Mouse (Mus musculus) MEL (cell line): ENCODE measurements around the gene Slc9b2. TPM values are rescaled to one million over a fixed set of nuclear protein-coding genes. Genes with fewer than 3 reads are reported as not detected.

Experiments
- DNase-seq: peaks from one replicate; pipeline ENCODE4 v3.0.0; 2011; ENCODE audit warnings: low read depth, low spot score
- H3K27ac ChIP-seq: 2 replicates; pipeline ENCODE4 v1.5.1; 2012; ENCODE audit warnings: low read depth, mild to moderate bottlenecking, control low read depth, low read length, moderate library complexity; ENCODE audit not compliant: control insufficient read depth
- H3K27me3 ChIP-seq, 2 experiments: fragments of 150-350 bp in 1 of 2; sonication (generic) in 1 of 2; 2 replicates each; pipeline ENCODE4 v1.6.1; 2012; ENCODE audit warnings: low read length in 2 of 2, mild to moderate bottlenecking in 2 of 2, improper control_type of control experiment in 1 of 2, moderate library complexity in 1 of 2; ENCODE audit not compliant: insufficient read depth in 2 of 2, control insufficient read depth in 1 of 2
- H3K36me3 ChIP-seq, 2 experiments: 2 replicates each; pipeline ENCODE4 v1.6.1; 2012 to 2014; ENCODE audit warnings: low read length in 2 of 2, improper control_type of control experiment in 1 of 2, inconsistent platforms in 1 of 2, mild to moderate bottlenecking in 1 of 2; ENCODE audit not compliant: insufficient read depth in 2 of 2, control insufficient read depth in 1 of 2
- H3K4me1 ChIP-seq, 2 experiments: fragments of 150-350 bp in 1 of 2; sonication (generic) in 1 of 2; 2 replicates each; pipeline ENCODE4 v1.6.1; 2012; ENCODE audit warnings: low read length in 2 of 2, improper control_type of control experiment in 1 of 2, mild to moderate bottlenecking in 1 of 2; ENCODE audit not compliant: insufficient read depth in 2 of 2, control insufficient read depth in 1 of 2
- H3K4me3 ChIP-seq, 2 experiments: fragments of 150-350 bp in 1 of 2; sonication (generic) in 1 of 2; 2 replicates each; pipeline ENCODE4 v1.5.1; 2012; ENCODE audit warnings: low read depth in 2 of 2, low read length in 2 of 2, mild to moderate bottlenecking in 2 of 2, moderate library complexity in 2 of 2, control low read depth in 1 of 2, improper control_type of control experiment in 1 of 2; ENCODE audit not compliant: control insufficient read depth in 1 of 2, insufficient read depth in 1 of 2
- H3K79me2 ChIP-seq: 2 replicates; pipeline ENCODE4 v1.6.1; 2012; ENCODE audit warnings: mild to moderate bottlenecking, low read length, moderate library complexity; ENCODE audit not compliant: control insufficient read depth, poor library complexity, insufficient read depth
- H3K9ac ChIP-seq: 2 replicates; pipeline ENCODE4 v1.6.1; 2012; ENCODE audit warnings: low read depth, mild to moderate bottlenecking, control low read depth, low read length, moderate library complexity; ENCODE audit not compliant: control insufficient read depth, poor library complexity, severe bottlenecking
- H3K9me3 ChIP-seq: fragments of 150-350 bp; sonication (generic); replicated peaks from 2 replicates; pipeline ENCODE4 v1.6.1; 2012; ENCODE audit warnings: mild to moderate bottlenecking, low read length, improper control_type of control experiment, moderate library complexity; ENCODE audit not compliant: insufficient read depth
- BHLHE40 ChIP-seq: IDR thresholded peaks from 2 replicates; pipeline ENCODE4 v1.6.1; 2012; ENCODE audit warnings: low read depth, mild to moderate bottlenecking, inconsistent platforms, low read length, improper control_type of control experiment, borderline replicate concordance
- CHD1 ChIP-seq: IDR thresholded peaks from 2 replicates; pipeline ENCODE4 v1.6.1; 2012; ENCODE audit warnings: low read depth, mild to moderate bottlenecking, inconsistent platforms, low read length, improper control_type of control experiment
- CHD2 ChIP-seq: IDR thresholded peaks from 2 replicates; pipeline ENCODE4 v1.6.1; 2011; ENCODE audit warnings: low read length, improper control_type of control experiment
- CTCF ChIP-seq, 3 experiments: IDR thresholded peaks in 2 of 3; conservative IDR thresholded peaks in 1 of 3; 2 replicates each; pipeline ENCODE4 v1.5.1; 2011 to 2012; ENCODE audit warnings: low read length in 3 of 3, low read depth in 2 of 3, mild to moderate bottlenecking in 2 of 3, improper control_type of control experiment in 1 of 3, inconsistent platforms in 1 of 3, mixed read lengths in 1 of 3, moderate library complexity in 1 of 3; ENCODE audit not compliant: control insufficient read depth in 1 of 3, insufficient read depth in 1 of 3, poor library complexity in 1 of 3, severe bottlenecking in 1 of 3
- E2F4 ChIP-seq: IDR thresholded peaks from 2 replicates; pipeline ENCODE4 v1.6.1; 2011; ENCODE audit warnings: low read depth, low read length, improper control_type of control experiment, borderline replicate concordance
- ETS1 ChIP-seq: IDR thresholded peaks from 2 replicates; pipeline ENCODE4 v1.6.1; 2012; ENCODE audit warnings: low read depth, mild to moderate bottlenecking, inconsistent platforms, low read length, improper control_type of control experiment, moderate library complexity
- KAT2A ChIP-seq: conservative IDR thresholded peaks from 2 replicates; pipeline ENCODE4 v1.6.1; 2012; ENCODE audit warnings: low read depth, low read length, improper control_type of control experiment, inconsistent platforms
- MAFK ChIP-seq: IDR thresholded peaks from 2 replicates; pipeline ENCODE4 v1.6.1; 2011; ENCODE audit warnings: low read depth, mild to moderate bottlenecking, low read length, improper control_type of control experiment, borderline replicate concordance
- MAX ChIP-seq: IDR thresholded peaks from 2 replicates; pipeline ENCODE4 v1.6.1; 2011; ENCODE audit warnings: low read length, improper control_type of control experiment
- MXI1 ChIP-seq: IDR thresholded peaks from 2 replicates; pipeline ENCODE4 v1.6.1; 2011; ENCODE audit warnings: mild to moderate bottlenecking, low read depth, low read length, improper control_type of control experiment
- NELFE ChIP-seq: IDR thresholded peaks from 2 replicates; pipeline ENCODE4 v1.6.1; 2011; ENCODE audit warnings: low read depth, low read length, improper control_type of control experiment
- POLR2AphosphoS2 ChIP-seq: IDR thresholded peaks from 2 replicates; pipeline ENCODE4 v1.6.1; 2011; ENCODE audit warnings: low read length, improper control_type of control experiment
- RAD21 ChIP-seq: IDR thresholded peaks from 2 replicates; pipeline ENCODE4 v1.6.1; 2011; ENCODE audit warnings: mild to moderate bottlenecking, low read depth, low read length, improper control_type of control experiment
- SIN3A ChIP-seq: IDR thresholded peaks from 2 replicates; pipeline ENCODE4 v1.6.1; 2012; ENCODE audit warnings: low read length, improper control_type of control experiment, inconsistent platforms
- SMC3 ChIP-seq: IDR thresholded peaks from 2 replicates; pipeline ENCODE4 v1.6.1; 2011; ENCODE audit warnings: low read depth, low read length, improper control_type of control experiment
- TAL1 ChIP-seq: IDR thresholded peaks from 2 replicates; pipeline ENCODE4 v1.6.1; 2012; ENCODE audit warnings: mild to moderate bottlenecking, inconsistent platforms, low read length, moderate library complexity, mixed read lengths
- TCF12 ChIP-seq: IDR thresholded peaks from 2 replicates; pipeline ENCODE4 v1.6.1; 2014; ENCODE audit warnings: low read depth, mild to moderate bottlenecking, inconsistent platforms, low read length, improper control_type of control experiment, moderate library complexity
- UBTF ChIP-seq: IDR thresholded peaks from 2 replicates; pipeline ENCODE4 v1.6.1; 2012; ENCODE audit warnings: low read depth, mild to moderate bottlenecking, inconsistent platforms, low read length, improper control_type of control experiment, moderate library complexity, borderline replicate concordance; ENCODE audit not compliant: insufficient read depth
- USF1 ChIP-seq: IDR thresholded peaks from 2 replicates; pipeline ENCODE4 v1.6.1; 2014; ENCODE audit warnings: low read depth, mild to moderate bottlenecking, inconsistent platforms, low read length, improper control_type of control experiment, moderate library complexity
- USF2 ChIP-seq, 2 experiments: IDR thresholded peaks; 2 replicates each; pipeline ENCODE4 v1.6.1; 2011 to 2012; ENCODE audit warnings: improper control_type of control experiment in 2 of 2, low read length in 2 of 2, borderline replicate concordance in 1 of 2, inconsistent platforms in 1 of 2, low read depth in 1 of 2, mild to moderate bottlenecking in 1 of 2; ENCODE audit not compliant: insufficient read depth in 1 of 2
- ZC3H11A ChIP-seq: IDR thresholded peaks from 2 replicates; pipeline ENCODE4 v1.6.1; 2012; ENCODE audit warnings: low read depth, mild to moderate bottlenecking, inconsistent platforms, low read length, improper control_type of control experiment
- ZMIZ1 ChIP-seq: IDR thresholded peaks from 2 replicates; pipeline ENCODE4 v1.6.1; 2012; ENCODE audit warnings: low read depth, mild to moderate bottlenecking, inconsistent platforms, low read length, improper control_type of control experiment, moderate library complexity
- polyA plus RNA-seq, 2 experiments: library from polyadenylated mRNA; stranded (reverse) in 1 of 2; unstranded in 1 of 2; fragments of >175 nt in 1 of 2; fragments of >200 nt in 1 of 2; gene quantifications; 2 replicates each; pipeline versions ENCODE4 v1.2.1 to v1.2.4; 2012; ENCODE audit warnings: low replicate concordance in 2 of 2, low read depth in 1 of 2; ENCODE audit not compliant: insufficient read length in 2 of 2, insufficient read depth in 1 of 2, missing spikeins in 1 of 2
- total RNA-seq: library from RNA; depleted of rRNA; stranded (reverse); fragments of 300-350 nt; gene quantifications from 2 replicates; pipeline ENCODE4 v1.2.3, GENCODE M21; 2012

Slc9b2 gene
- total and polyA plus RNA-seq, 3 experiments = 1.0 to 1.3 TPM; not detected in 1

GRCm38 (mm10) chr3:135280669-135281415, 26.7 kb upstream of the Slc9b2 start, which contains the start of gene Bdh2:
Gene Bdh2, plus strand, starts transcription at chr3:135281221.
- no peaks in the 10 kb centered on the region for H3K9me3 ChIP-seq
- TF ChIP-seq SMC3 = peak; percentile 87
- peak; percentile 49; the same call in 1 of the 2 replicates for TF ChIP-seq MXI1
- TF ChIP-seq UBTF = no peak
- peak; percentile 97 for TF ChIP-seq RAD21
- peak; percentile 30; the same call in 1 of the 2 replicates for TF ChIP-seq SIN3A
- no peak for TF ChIP-seq TAL1
- TF ChIP-seq ZC3H11A = peak; percentile 90
- TF ChIP-seq TCF12 = no peak
- no peak for TF ChIP-seq CHD2
- peak; percentile 83 to 95 (median 87) for TF ChIP-seq CTCF (IDR thresholded peaks at IDR 0.05 in 2 of 3, conservative IDR thresholded peaks at IDR 0.05 in 1 of 3; ENCODE audit: control insufficient read depth in 1 of 3, insufficient read depth in 1 of 3, low read depth in 2 of 3, low read length in 3 of 3, poor library complexity in 1 of 3, severe bottlenecking in 1 of 3)
- peak; percentile 67; the same call in 1 of the 2 replicates for TF ChIP-seq USF1
- peak within 1 kb of the TSS; percentile 31; the same call in 1 of the 2 replicates for H3K9ac ChIP-seq
- H3K36me3 ChIP-seq = no peaks in the 10 kb centered on the region
- H3K4me3 ChIP-seq = peak within 1 kb of the TSS; percentile 13 to 28; a peak in 2 of 4 replicates
- DNase-seq = peak; percentile 91
- H3K27me3 ChIP-seq = no peaks in the 10 kb centered on the region
- no peaks in the 10 kb centered on the region for H3K4me1 ChIP-seq
- H3K27ac ChIP-seq = no peak within 1 kb of the TSS
- no peaks in the 10 kb centered on the region for H3K79me2 ChIP-seq

GRCm38 (mm10) chr3:135281701-135282100, 25.8 kb upstream of the Slc9b2 start:
- H3K79me2 ChIP-seq = no peaks in the 10 kb centered on the region
- no peaks in the 10 kb centered on the region for H3K9me3 ChIP-seq
- H3K27ac ChIP-seq = no peak overlapping the region
- DNase-seq = no peak
- no peak overlapping the region for H3K4me3 ChIP-seq
- no peaks in the 10 kb centered on the region for H3K36me3 ChIP-seq
- H3K4me1 ChIP-seq = no peaks in the 10 kb centered on the region
- H3K27me3 ChIP-seq = no peaks in the 10 kb centered on the region
- H3K9ac ChIP-seq = no peak overlapping the region
- TF ChIP-seq MAX (no peak), KAT2A (no peak), POLR2AphosphoS2 (no peak), RAD21 (no peak), CTCF (IDR thresholded peaks at IDR 0.05 in 2 of 3, conservative IDR thresholded peaks at IDR 0.05 in 1 of 3; ENCODE audit: control insufficient read depth in 1 of 3, insufficient read depth in 1 of 3, low read depth in 2 of 3, low read length in 3 of 3, poor library complexity in 1 of 3, severe bottlenecking in 1 of 3) (no peak), MXI1 (no peak), ZMIZ1 (no peak), CHD2 (no peak), BHLHE40 (no peak), CHD1 (no peak), MAFK (no peak), NELFE (no peak), E2F4 (no peak), UBTF (no peak), SIN3A (no peak), SMC3 (no peak), USF2 (IDR thresholded peaks at IDR 0.05; ENCODE audit: borderline replicate concordance in 1 of 2, insufficient read depth in 1 of 2, low read depth in 1 of 2, low read length in 2 of 2) (no peak), ETS1 (no peak)
